Mouse (Mus musculus): Measurements from ENCODE around the gene Ccl11.

Gene Ccl11

GRCm38 (mm10) chr11:82047746-82048415 lies 9.7 kb upstream of the Ccl11 start:
- DNase-seq (ENCODE audit: low read depth, low spot score): no peak

GRCm38 (mm10) chr11:82053849-82054248 lies 3.8 kb upstream of the Ccl11 start:
- DNase-seq (ENCODE audit: low read depth, low spot score): no peak

- no peak for DNase-seq (ENCODE audit: low read depth, low spot score)
Observed at GRCm38 (mm10) chr11:82062226-82062625, 4.6 kb downstream of the Ccl11 start.

- DNase-seq (ENCODE audit: low read depth, low spot score): no peak
Observed at GRCm38 (mm10) chr11:82063454-82063853, 5.8 kb downstream of the Ccl11 start.

- DNase-seq (ENCODE audit: low read depth, low spot score): no peak
Observed at GRCm38 (mm10) chr11:82066953-82067571, 9.4 kb downstream of the Ccl11 start.

- DNase-seq (ENCODE audit: low read depth, low spot score): no peak
Observed at GRCm38 (mm10) chr11:82071076-82071475, 13.5 kb downstream of the Ccl11 start.

GRCm38 (mm10) chr11:82072374-82072773 lies 14.8 kb downstream of the Ccl11 start:
- DNase-seq (ENCODE audit: low read depth, low spot score): no peak

GRCm38 (mm10) chr11:82072984-82073383 lies 15.4 kb downstream of the Ccl11 start:
- DNase-seq (ENCODE audit: low read depth, low spot score): no peak

GRCm38 (mm10) chr11:82073686-82074085 lies 16.1 kb downstream of the Ccl11 start:
- DNase-seq (ENCODE audit: low read depth, low spot score): no peak

- DNase-seq (ENCODE audit: low read depth, low spot score): no peak
Observed at GRCm38 (mm10) chr11:82077031-82077430, 19.4 kb downstream of the Ccl11 start.

- no peak for DNase-seq (ENCODE audit: low read depth, low spot score)
Observed at GRCm38 (mm10) chr11:82078136-82078730, 20.6 kb downstream of the Ccl11 start.

GRCm38 (mm10) chr11:82080865-82081264 lies 23.2 kb downstream of the Ccl11 start:
- no peak for DNase-seq (ENCODE audit: low read depth, low spot score)

GRCm38 (mm10) chr11:82084360-82084759 lies 26.7 kb downstream of the Ccl11 start:
- no peak for DNase-seq (ENCODE audit: low read depth, low spot score)

GRCm38 (mm10) chr11:82099511-82100323 lies 42.1 kb downstream of the Ccl11 start:
- DNase-seq (ENCODE audit: low read depth, low spot score): no peak

- no peak for DNase-seq (ENCODE audit: low read depth, low spot score)
Observed at GRCm38 (mm10) chr11:82101087-82101486, 43.5 kb downstream of the Ccl11 start.

GRCm38 (mm10) chr11:82101529-82101928 lies 43.9 kb downstream of the Ccl11 start, which contains the start of gene Ccl12:
TSS of gene Ccl12 (plus strand) at chr11:82101845.
- peak; percentile 38 for DNase-seq (ENCODE audit: low read depth, low spot score)

- no peak for DNase-seq (ENCODE audit: low read depth, low spot score)
Observed at GRCm38 (mm10) chr11:82109611-82110010, 52.0 kb downstream of the Ccl11 start.

GRCm38 (mm10) chr11:82110372-82111248 lies 53.0 kb downstream of the Ccl11 start:
- no peak for DNase-seq (ENCODE audit: low read depth, low spot score)
